Mouse (Mus musculus) adrenal gland, postnatal 0 days (tissue): ENCODE results near the gene Acot6. TPM values are rescaled to one million over a fixed set of nuclear protein-coding genes. Genes with fewer than 3 reads are reported as not detected.

Experiments used
- polyA plus RNA-seq: library from polyadenylated mRNA; unstranded; fragments of >200 nt; fragmentation: Nextera tagmentation; extraction: Ambion mirVana; gene quantifications from 2 replicates; pipeline ENCODE4 v1.2.1, GENCODE M21; 2015

The Acot6 gene
- 1.8 and 2.7 TPM in 2 replicates for polyA plus RNA-seq

GRCm38 (mm10) chr12:84100604-84101492 lies at the start of gene Acot6:
Gene Acot6, plus strand, starts transcription at chr12:84100654.

GRCm38 (mm10) chr12:84051937-84052474 lies 48.4 kb upstream of the Acot6 start, which contains the start of gene Acot3:
Gene Acot3, plus strand, starts transcription at chr12:84052144.

GRCm38 (mm10) chr12:84068986-84069385 lies 31.5 kb upstream of the Acot6 start, which contains the start of gene Acot5:
Gene Acot5, plus strand, starts transcription at chr12:84069325.

GRCm38 (mm10) chr12:84114153-84114994 lies 13.9 kb downstream of the Acot6 start, which contains the start of gene Dnal1:
Gene Dnal1, plus strand, starts transcription at chr12:84114366.

GRCm38 (mm10) chr12:84147954-84148621 lies 47.6 kb downstream of the Acot6 start, which contains the start of gene Pnma1:
Gene Pnma1, minus strand, starts transcription at chr12:84148489.

Other genes starting within 250 kb of the Acot6 start
- 16.5 and 21.9 TPM in 2 replicates for gene Numb, start 178.7 kb upstream of the Acot6 start, polyA plus RNA-seq
- gene Riox1, start 150.0 kb upstream of the Acot6 start, polyA plus RNA-seq, result 8.9 and 13.2 TPM in 2 replicates
- 0.04 TPM in 1 of 2 replicates, not detected in the other for gene Heatr4, start 115.8 kb upstream of the Acot6 start, polyA plus RNA-seq
- gene Acot2, start 112.8 kb upstream of the Acot6 start, polyA plus RNA-seq, result 24.9 and 29.5 TPM in 2 replicates
- gene Acot1, start 91.2 kb upstream of the Acot6 start, polyA plus RNA-seq, result 17.7 and 24.3 TPM in 2 replicates
- gene Acot4, start 62.3 kb upstream of the Acot6 start, polyA plus RNA-seq, result 0.98 and 2.6 TPM in 2 replicates
- gene Gm49366, start 61.7 kb upstream of the Acot6 start, polyA plus RNA-seq, result not detected in 2 replicates
- gene Acot3, start 48.5 kb upstream of the Acot6 start, polyA plus RNA-seq, result 0.95 and 2.7 TPM in 2 replicates
- gene Acot5, start 31.3 kb upstream of the Acot6 start, polyA plus RNA-seq, result not detected in 2 replicates
- gene Dnal1, start 13.7 kb downstream of the Acot6 start, polyA plus RNA-seq, result 2.6 and 3.9 TPM in 2 replicates
- gene Pnma1, start 47.8 kb downstream of the Acot6 start, polyA plus RNA-seq, result 0.86 and 0.93 TPM in 2 replicates
- 6.8 and 9.4 TPM in 2 replicates for gene Elmsan1, start 118.2 kb downstream of the Acot6 start, polyA plus RNA-seq
- gene Ptgr2, start 184.6 kb downstream of the Acot6 start, polyA plus RNA-seq, result 27.2 and 44.7 TPM in 2 replicates
- 36.3 and 43.1 TPM in 2 replicates for gene Zfp410, start 216.2 kb downstream of the Acot6 start, polyA plus RNA-seq